Mouse (Mus musculus) cerebellum, postnatal 10 days (tissue): ENCODE data around the gene Anapc1.

ENCODE experiments used
- DNase-seq, 2 experiments: peaks; one replicate each; pipeline ENCODE4 v3.0.0; 2021; ENCODE audit warnings: mixed read lengths in 2 of 2

Gene Anapc1

DNA sequence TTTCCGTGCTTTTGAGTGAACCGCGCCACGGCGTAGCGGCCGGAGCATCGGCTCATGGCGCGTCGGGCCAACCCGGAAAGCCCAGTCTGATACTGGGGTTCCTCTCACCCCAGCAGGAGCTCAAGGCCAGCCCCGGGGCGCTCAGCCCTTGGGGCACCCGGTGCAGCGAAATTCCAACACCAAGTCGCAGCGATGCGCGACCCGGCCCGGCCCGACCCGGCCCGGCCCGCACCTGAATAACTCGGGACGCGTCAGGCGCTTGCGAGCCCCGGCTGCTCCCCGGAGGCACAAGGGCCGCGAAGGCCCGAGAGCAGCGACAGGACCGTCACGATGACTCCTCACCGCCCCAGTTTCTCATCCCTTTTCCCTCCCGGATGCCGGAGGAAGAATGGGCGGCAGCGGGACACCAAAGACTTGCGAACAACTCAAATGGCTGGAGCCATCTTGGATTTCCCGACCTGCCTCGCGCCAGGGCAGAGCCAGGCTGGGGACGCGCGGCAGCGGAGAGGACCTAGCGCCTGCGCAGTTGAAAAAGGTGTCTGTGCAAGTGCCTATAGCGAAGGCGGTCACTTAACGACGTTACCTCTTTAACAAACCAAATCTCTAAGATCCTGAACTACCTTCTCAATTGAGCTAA is at the start of gene Anapc1:
Anapc1 (minus strand) TSS at position 471 of the 637 bp plus-strand sequence.
- peak; percentile 91 to 94 for DNase-seq

DNA sequence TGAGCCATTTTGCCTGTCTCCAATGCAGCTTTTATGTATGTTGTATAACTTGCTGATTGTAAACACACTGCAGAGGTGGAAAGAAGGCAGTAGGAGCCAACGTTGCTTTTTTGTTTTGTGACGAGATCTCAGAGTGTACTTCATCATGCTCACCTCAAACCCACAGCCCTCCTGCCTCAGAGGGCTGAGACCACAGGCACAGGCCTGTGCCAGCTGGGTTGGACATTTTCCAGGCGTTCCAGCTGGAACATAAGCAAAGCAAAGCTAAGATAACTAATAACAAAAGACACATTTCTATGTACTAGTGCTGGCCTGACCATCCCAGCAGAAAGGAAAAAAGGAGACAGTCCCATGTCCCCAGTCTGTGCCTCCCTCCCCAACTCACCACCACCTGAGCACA is 47.9 kb upstream of the Anapc1 start:
- peak; percentile 52 to 67 for DNase-seq

DNA sequence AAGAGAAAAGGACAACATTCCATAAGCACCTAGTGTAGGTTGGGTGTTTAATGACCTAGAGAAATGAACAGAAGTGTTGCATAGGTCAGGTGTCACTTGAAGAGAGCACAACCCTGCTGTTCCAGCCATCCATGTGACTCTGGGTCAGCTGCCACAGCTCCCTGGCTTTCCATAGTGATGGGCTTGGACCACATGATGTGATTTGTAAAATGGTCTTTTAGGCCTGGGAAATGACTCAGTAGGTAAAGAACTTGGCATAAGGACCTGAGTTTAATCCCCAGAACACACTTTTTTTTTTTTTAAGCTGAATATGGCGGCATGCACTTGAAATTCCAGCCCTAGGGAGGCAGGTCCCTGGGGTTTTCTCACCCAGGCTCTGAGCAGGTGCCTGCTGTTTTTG is 44.8 kb upstream of the Anapc1 start:
- DNase-seq = no peak

DNA sequence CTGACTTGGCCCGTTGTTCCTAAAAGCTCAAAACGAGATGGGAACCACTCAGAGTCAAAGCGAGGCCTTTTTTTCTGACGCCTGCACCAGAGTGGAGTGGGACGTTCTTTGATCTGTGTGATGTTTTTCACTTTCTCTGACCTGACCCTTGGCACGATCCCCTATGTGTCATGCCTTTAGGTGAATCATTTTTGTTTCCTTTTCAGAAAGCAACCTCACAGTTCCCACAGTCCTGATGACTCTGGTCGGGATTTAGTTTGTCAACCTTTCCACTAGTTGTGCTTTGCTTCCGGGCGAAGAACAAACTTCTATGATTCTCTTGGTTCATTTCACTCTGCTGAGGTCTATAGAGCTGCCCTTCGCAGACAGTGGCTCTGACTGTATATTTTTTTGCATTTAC is 44.3 kb upstream of the Anapc1 start:
- DNase-seq = no peak

DNA sequence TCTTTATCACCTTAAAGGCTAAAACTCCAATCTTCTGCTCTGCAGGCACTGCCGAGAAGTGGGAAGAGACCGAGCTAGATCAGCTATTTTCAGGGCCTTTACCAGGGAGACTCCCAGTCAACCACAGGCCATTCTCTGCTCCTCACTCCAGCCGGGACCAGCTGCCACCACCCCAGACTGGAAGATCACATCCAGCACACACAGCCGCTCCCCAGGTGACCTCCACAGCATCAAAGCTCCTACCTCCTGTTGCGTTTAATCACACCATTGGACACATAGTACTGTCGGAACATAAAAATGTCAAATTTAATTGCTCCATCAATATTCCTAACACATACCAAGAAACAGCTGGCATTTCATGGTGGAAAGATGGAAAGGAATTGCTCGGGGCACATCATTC is 42.0 kb upstream of the Anapc1 start:
- DNase-seq = no peak

DNA sequence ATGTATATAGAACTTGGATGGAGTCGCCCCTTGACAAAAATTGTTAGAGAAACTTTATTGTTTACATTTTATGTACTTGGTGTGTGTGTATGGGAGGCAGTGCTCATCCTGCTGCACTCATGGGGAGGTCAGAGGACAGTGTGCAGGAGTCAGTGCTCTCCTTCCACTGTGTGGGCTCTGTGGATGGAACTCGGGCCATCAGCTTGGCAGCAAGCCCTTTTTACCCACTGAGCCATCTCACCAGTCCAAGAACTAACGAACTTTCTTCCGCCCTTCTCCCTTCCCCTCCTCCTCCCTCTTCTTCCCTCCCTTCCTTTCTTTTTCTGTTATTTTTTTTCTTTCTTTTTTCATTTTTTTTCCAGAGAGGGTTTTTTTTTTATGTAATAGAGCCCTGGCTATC is 40.9 kb upstream of the Anapc1 start:
- DNase-seq = no peak

DNA sequence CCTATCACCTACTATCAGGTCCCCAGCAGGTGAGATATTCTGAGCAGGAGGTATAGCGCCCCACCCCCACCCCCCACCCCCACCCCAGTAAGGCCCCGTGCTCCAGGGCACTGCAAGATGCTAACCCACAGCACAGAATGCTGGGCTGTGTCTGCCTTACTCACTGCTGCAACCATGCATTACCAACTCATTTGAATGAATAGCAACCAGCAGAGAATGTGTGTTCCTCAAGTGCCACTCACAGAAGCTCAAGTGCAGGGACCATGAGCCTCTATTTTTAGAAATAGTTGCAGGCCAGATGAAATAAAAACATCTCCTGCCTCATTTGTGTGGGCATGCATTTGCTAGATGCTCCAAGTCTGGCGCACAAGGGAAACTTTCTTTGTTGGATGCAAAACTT is 40.4 kb upstream of the Anapc1 start:
- DNase-seq = no peak

DNA sequence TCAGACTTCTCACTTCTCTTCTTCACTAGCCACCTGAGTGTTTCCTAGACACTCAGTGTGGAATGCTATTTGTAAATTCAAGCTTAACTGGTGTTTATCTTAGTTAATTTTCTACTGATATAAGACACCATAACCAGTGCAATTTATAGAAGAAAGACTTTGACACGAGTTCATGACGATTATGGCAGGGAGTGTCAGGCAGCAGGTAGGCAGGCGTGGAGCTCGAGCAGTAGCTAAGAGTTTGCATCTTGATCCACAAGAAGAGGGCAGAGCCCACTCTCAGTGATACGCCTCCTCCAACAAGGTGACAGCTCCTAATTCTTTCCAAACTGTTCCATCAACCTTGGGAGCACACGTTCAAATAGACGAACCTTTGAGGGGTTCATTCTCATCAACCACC is 39.4 kb upstream of the Anapc1 start:
- DNase-seq = no peak

DNA sequence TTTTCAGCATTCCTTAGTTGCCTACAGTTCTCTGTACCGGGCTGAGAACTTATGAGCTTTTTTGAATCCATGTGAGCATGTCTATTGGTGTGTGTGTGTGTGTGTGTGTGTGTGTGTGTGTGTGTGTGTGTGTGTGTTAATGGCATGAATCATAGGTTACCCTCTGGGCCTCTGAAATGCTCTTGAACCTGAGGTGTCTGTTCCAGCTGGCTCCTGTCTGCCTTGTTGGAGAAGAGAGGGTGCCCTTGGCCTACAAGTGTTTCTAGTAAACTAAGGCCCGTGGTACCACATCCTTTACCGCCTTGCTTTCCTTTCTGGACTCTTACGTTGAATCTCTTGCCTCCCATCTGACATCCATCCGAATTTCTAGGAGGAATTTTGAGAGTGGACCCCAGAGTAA is 38.9 kb upstream of the Anapc1 start:
- DNase-seq = no peak

DNA sequence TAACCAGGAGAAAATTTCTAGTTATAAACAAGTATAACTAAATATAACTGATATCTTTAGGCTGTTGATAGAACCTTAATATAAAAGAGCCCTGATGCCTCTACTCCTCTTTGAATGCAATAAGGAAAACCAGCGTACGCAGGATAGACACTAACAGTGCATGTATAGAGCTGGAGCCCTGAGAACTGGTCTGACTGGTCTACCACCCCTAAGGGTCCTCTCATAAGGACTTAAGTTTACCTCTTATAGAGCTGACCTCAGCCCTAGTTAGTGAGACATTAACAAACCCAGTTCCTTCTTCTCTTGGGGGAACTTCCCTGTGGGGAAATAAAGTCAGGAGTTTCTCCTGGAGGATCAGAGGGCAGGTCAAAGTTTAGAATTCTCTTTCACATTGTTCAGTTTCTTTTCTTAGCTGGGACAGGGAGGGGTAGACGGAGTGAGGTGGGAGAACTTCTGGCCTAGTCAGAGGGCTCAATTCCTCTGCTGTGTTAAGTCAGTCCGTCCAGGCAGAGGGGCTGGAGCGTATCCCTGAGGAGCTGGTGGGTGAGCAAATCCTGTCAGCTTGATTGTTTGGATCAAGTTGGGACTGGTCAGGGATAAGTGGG is 35.0 kb upstream of the Anapc1 start:
- no peak for DNase-seq

DNA sequence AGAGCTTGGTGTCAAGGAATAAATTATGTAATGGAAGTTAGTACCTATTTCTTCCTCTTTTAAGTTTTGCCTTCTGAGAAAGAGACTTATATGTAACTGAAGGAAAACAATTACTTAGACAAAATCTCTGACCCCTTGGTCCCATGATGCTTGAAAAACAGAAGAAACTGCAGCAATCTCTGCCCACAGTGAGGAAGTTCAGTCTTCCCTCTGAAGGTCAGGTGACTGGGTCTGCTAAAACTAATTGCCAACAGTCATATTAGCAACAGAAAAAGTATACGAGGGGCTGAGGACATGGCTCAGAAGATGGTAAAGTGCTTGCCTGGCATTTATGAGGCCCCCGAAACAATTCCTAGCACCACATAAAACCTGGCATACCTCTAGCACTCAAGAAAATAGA is 32.2 kb upstream of the Anapc1 start:
- DNase-seq = no peak

DNA sequence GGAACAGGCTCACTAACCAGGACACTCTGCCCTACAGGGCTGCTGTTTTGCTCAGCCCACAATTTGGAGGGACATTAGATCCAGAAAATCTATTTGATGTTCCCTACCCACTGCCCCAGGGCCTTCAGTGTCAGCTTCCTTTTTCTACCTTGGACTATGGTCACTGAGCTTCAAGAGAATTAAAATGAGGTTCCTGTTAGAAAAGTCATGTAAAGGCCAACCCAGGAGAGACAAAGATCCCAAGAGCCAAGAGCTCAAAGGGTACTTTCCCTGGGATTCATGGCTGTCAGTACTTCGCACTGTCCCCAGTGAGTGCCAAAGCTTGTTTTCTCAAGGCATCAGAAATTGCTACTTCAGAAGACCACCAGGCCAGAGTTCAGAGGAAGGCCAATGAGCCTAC is 28.8 kb upstream of the Anapc1 start:
- DNase-seq = no peak

DNA sequence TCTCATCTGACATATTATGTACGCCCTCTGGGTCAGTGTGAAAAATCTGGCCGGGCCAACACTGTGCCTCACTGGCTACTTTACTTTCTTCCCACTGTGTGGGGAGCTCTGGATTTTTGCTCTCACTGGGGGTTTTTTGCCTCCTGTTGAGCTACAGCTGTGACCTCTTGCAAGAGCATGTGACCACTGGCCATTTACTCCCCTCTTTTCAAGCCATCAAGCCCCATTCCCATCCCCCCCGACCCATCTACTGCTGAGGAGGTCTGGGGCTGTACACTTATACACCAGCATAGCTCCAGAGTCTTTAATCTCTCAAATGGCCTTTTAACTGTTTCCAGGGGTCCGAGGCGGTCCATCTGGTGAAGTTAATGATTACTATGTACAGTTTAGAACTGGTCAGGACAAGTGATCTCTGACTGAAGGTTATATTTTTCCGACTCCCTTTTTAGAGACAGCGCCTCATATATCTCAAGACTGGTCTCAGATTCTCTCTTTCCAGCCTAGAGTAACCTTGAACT is 27.6 kb upstream of the Anapc1 start:
- peak in 1 of 2 experiments; percentile 10 for DNase-seq

DNA sequence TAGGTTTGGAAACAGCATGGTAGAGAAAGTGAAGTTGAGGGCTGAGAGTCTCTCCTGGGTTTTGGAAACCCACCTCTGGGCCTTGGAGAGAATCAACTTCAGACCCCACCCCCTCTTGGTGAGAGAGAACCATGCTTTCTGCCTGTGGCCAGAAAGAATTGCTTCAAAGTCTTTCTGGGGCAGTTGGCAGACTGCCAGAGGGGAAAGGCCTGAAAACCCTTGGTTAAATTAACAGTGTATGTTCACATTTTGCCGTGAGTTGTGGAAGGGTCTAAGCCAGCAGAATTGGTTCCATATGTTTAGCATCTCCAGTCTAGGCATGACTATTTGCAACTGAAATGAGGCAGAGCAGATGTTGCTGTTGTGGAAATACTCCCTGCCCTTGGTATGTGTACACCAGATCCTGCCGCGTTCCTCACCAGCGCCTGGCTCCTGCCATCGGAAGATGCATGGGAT is 26.4 kb upstream of the Anapc1 start:
- peak; percentile 27 to 39 for DNase-seq

DNA sequence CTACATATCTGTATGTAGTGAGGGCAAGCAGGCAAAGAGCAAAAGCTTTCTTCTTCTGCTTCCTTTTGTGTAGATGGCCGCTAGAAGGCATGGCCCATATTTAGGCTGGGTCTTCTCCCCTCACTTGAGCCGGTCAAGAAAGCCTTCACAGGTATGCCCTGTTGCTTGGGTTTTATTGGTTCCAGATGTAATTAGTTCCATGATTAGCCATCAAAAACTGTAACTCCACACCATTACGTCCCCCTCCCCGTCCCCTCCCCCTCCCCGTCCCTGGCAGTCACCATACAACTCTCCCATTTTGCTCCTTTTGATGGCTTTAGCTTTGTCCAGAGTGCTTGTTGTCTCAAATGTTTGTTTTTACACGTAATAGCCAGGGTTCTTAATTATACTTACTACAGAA is 25.7 kb upstream of the Anapc1 start:
- no peak for DNase-seq

DNA sequence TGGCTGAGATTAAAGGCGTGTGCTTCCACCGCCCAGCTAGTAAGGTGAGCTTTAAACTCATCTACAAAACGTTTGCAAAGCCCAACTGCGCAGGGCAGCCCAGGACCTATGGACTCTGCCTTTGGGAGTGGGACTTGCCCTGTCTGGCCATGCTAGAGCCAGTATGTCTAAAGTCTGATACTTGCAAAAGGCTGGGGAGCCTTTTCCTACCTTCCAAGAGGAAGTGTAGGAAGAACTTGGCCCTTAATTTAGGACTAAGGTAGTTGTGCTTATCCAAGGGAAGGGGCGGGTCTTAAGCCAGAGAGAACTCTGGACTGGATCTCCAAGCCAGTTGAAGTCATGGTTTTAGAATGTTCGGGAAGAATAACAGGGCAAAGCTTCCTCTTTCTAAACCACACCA is 23.4 kb upstream of the Anapc1 start:
- no peak for DNase-seq

DNA sequence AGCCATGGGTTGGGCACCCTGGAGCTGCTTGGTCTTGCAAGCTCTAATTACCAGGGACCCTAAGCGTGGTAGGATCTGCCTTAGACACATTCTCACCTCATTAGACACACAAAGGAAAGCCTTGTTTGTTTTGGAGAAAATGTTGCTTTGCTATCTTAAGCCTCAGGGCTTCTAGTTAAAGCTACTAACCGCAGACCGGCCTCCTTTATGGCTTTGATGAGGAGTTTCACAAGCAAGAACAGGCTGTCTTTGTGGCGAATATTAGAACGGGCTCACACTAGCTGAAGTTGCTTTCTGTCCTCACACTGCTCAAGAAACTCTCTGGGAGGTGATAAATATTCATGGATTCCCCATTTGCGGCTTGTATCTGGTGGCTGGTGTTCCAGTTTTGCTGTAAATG is 22.1 kb upstream of the Anapc1 start:
- DNase-seq = no peak

DNA sequence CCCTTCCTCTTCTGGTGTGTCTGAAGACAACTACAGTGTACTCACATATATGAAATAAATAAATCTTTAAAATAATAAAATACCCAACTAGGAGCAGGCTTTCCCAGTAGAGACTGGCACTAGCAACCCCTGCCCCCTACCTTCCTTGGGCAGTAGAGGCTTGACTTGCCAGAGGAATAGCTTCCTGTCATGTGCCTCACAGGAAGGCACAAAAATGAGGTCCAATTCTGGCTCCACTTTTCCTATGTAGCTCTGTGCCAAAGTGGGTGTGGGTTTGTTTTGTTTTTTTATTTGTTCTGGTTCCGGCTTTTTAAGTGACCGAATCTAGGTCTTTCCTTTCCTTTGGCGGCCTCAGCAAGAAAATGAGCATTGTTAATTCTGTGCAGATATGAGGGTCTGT is 17.3 kb upstream of the Anapc1 start:
- DNase-seq = no peak

DNA sequence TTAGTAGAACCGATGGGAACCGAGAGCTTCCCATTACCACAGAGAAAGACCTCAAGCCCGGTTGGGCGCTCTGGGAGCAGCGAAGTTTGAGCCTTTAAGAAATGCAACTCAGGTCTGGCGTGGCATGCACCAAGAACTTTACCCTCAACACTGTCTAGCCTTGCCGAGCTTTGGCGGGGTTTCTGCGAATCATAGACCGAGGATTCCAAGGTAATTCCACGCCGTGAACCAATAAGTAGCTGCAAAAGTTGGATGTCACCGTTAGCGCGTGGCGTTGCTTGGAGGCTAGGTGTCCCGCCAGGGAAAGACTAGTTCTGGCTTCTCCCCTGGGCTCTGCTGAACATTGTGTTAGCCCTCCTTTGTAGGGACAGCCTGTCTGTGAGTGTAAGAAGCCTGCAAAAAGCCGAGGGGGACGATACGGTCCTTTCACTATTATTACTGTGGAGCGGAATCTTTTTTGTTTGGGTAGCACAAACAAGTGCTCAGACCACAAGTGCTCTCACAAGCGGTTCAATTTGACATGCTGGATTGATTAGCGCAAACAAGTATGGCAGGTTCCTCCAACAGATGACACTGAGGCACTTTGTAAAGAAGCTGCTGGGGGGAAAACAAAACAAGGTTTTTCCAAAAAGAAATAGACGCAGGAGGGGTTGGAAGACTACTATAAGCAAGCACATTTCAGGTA is 12.2 kb upstream of the Anapc1 start:
- peak in 1 of 2 experiments; percentile 24 for DNase-seq

DNA sequence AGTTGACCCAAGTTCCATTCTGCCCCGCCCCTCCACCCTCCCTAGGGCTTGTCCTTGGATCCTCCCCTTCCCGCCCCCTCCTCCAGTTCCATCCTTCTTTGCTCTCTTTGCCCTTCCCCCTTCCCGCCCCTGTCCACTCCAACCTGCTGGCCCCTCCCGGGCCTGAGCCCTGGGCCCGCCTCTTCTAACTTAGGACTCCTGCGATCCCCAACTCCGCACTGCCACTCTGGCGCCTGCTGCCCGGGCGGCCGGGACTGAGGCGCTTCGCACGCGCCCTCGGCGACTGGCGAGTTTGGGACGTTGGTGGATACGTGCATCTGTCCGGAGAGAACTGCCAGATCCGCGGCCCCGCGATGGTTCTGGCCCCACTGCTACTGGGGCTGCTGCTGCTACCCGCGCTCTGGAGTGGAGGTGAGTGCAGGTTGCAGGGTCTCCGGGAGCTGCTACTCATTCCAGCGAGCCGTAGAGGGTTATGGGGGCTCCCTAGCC is 11.5 kb upstream of the Anapc1 start, which contains the start of gene Mertk:
Mertk (plus strand) TSS at position 264 of the 489 bp plus-strand sequence.
- DNase-seq = peak; percentile 70 to 81

DNA sequence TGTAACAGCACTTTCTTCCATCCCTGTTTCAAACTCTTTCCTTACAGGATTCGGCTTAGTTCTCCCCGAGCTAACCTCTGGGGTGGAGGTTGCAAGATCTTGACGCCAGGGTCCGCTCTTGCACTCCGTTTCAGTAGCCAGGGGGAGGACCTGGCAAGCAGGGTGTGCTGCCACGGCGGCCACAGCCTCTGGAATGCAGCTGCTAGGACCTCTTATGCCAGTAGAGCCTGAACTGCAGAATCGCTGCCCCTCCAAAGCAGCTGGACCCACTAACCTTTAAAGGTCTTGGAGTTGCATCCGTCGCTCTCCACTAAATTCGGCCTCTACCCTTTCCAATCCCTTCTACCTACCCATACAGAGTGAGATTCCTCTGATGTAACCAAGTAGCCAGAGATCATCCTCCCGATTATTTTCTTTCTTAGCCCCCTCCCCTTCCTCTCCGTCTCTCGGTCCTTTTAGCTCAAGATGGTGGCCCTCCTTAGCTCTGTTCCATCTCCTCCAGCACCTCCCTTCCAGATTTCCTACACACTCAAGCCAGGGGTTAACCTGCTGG is 11.0 kb upstream of the Anapc1 start:
- peak; percentile 87 for DNase-seq

DNA sequence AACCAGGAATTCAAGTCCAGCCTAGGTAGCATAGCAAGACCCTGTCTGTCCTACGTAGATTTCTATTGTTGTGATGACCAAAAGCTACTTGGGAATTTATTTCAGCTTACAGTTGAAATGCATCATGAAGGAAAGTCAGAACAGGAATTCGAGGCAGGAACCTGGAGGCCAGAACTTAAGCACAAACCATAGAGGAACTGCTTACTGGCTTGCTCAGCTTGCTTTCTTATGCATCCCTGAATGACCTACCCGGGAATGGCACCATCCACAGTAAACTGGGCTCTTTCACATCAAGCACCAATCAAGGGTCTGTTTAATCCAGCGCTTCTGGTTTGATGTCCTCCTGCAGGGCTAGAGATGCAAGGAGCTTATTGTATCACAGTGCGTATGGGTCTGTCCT is 10.4 kb upstream of the Anapc1 start:
- no peak for DNase-seq

DNA sequence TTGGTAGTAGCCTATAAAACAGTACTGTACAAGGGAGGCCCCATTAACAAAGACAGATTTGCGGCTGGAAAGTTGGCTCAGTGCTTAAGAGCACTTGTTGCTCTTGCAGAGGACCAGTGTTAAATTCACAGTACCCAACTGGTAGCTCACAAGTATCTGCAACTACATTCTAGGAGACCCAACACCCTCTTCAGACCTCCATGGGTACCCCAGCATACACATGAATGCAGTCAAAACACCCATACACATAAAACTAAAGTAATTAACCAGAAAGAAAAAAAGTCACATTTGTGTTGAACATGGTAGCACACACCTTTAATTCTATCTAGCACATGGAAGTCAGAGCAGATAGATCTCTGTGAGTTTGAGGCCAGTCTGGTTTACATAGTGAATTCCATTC is 9.9 kb upstream of the Anapc1 start:
- no peak for DNase-seq

DNA sequence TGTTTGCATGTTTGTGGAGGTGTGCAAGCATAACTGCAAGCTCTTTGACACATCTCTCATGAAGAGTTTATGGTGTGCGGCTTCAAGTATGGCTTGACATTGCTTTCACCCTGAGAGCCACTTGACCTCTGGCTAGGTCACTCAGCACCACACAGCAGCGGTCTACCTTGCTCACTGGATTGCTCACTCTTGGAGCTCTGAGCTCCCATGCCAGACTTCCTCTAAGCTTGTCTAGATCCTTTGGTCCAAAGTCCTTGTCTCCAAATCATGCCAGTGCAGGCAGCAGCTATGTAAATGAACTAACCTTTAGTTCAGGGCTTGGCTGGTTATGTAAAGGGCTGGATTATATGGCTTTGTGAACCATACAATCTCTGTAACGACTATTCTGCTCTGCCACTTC is 9.2 kb upstream of the Anapc1 start:
- no peak for DNase-seq
